Mouse (Mus musculus) neutrophil, adult 59 days (primary cell): ENCODE data around the gene Atg4a-ps. TPM values are rescaled to one million over a fixed set of nuclear protein-coding genes. Genes with fewer than 3 reads are reported as not detected.

Experiments
- total RNA-seq, 2 experiments: library from RNA; stranded (reverse); gene quantifications; 1 replicate in 1 of 2; 2 replicates in 1 of 2; pipeline ENCODE4 v1.2.4; 2023

The Atg4a-ps gene
- total RNA-seq = 1 to 10 TPM in 1 of 2 experiments, under 1 TPM in 1; 0.33 to 1.2 TPM

GRCm38 (mm10) chr3:103645968-103646367 lies at the start of gene Atg4a-ps:
Gene Atg4a-ps, minus strand, starts transcription at chr3:103646068.

Other genes with a start within 250 kb of the Atg4a-ps start
- not detected for gene Syt6, start 70.8 kb downstream of the Atg4a-ps start, total RNA-seq
- gene Olfml3, start 91.9 kb upstream of the Atg4a-ps start, total RNA-seq = 1 to 10 TPM; 1.3 to 3.6 TPM
- not detected for gene Gm10964, start 93.3 kb upstream of the Atg4a-ps start, total RNA-seq
- 100 to 1,000 TPM; 392 to 424 TPM for gene Hipk1, start 145.5 kb upstream of the Atg4a-ps start, total RNA-seq
- 10 to 100 TPM; 59.3 to 61.6 TPM for gene Dclre1b, start 163.4 kb upstream of the Atg4a-ps start, total RNA-seq
- gene Ap4b1, start 163.5 kb upstream of the Atg4a-ps start, total RNA-seq = 10 to 100 TPM; 18.4 to 19.4 TPM
- under 1 TPM in 1 of 2 experiments, not detected in 1; 0.24 TPM for gene Gm43064, start 163.5 kb upstream of the Atg4a-ps start, total RNA-seq
- gene Bcl2l15, start 186.5 kb upstream of the Atg4a-ps start, total RNA-seq = 1 to 10 TPM in 1 of 2 experiments, under 1 TPM in 1; 0.79 to 2.1 TPM
- 10 to 100 TPM; 58.0 to 66.1 TPM for gene Ptpn22, start 213.7 kb upstream of the Atg4a-ps start, total RNA-seq